Mouse (Mus musculus): ENCODE data around the gene Gm7075. TPM values are rescaled to one million over a fixed set of nuclear protein-coding genes. Genes with fewer than 3 reads are reported as not detected.
"Not testable (repeated sequence)": the region's sequence is repeated elsewhere in the genome, so short reads cannot be mapped to it uniquely, and the experiment has no call there.

Gene Gm7075
- polyA plus RNA-seq, 1 experiment from 2014 or later: not detected

GRCm38 (mm10) chr10:63422736-63422992 lies 1.1 kb upstream of the Gm7075 start:
- no peak overlapping the region for H3K4me2 ChIP-seq (replicated peaks; ENCODE audit: low read depth)
- no peak overlapping the region for H3K4me3 ChIP-seq (ENCODE audit: low read depth, low read length)
- TF ChIP-seq EP300 (optimal IDR thresholded peaks at IDR 0.05) (no peak), CTCF (IDR thresholded peaks at IDR 0.05; ENCODE audit: low read depth) (peak; percentile 18; the same call in 1 of the 2 replicates)
- H3K9me3 ChIP-seq (ENCODE audit: control insufficient read depth, low read length): no peaks in the 10 kb centered on the region
- DNase-seq (ENCODE audit: low spot score) (no peak), ATAC-seq (ENCODE audit: low FRiP score, low TSS enrichment) (no peak)
- no peaks in the 10 kb centered on the region for H3K27me3 ChIP-seq (ENCODE audit: control insufficient read depth, insufficient read depth, low read length)
- no peak overlapping the region for H3K27ac ChIP-seq (replicated peaks)
- WGBS: 74% methylated on average over 5 of the region's 5 CpGs
- H3K36me3 ChIP-seq (ENCODE audit: control insufficient read depth, insufficient read depth, low read length): no peaks in the 10 kb centered on the region
- no peaks in the 10 kb centered on the region for H3K4me1 ChIP-seq (replicated peaks; ENCODE audit: control insufficient read depth, insufficient read depth)
- no peak overlapping the region for H3K9ac ChIP-seq (ENCODE audit: low read length)

- Histone ChIP-seq H3K36me3 (ENCODE audit: control insufficient read depth, insufficient read depth, low read length) (no peaks in the 10 kb centered on the region), H3K27ac (replicated peaks) (no peak overlapping the region), H3K4me1 (replicated peaks; ENCODE audit: control insufficient read depth, insufficient read depth) (no peaks in the 10 kb centered on the region), H3K27me3 (ENCODE audit: control insufficient read depth, insufficient read depth, low read length) (no peaks in the 10 kb centered on the region), H3K4me3 (ENCODE audit: low read depth, low read length) (no peak overlapping the region), H3K9ac (ENCODE audit: low read length) (no peak overlapping the region), H3K4me2 (replicated peaks; ENCODE audit: low read depth) (no peak overlapping the region), H3K9me3 (ENCODE audit: control insufficient read depth, low read length) (no peaks in the 10 kb centered on the region)
- no peak for ATAC-seq (ENCODE audit: low FRiP score, low TSS enrichment)
- no peak for DNase-seq (ENCODE audit: low spot score)
- no peak for TF ChIP-seq CTCF (IDR thresholded peaks at IDR 0.05; ENCODE audit: low read depth)
- no peak for TF ChIP-seq EP300 (optimal IDR thresholded peaks at IDR 0.05)
- 47% methylated on average over 5 of the region's 5 CpGs for WGBS
Observed at GRCm38 (mm10) chr10:63417061-63417460, 4.5 kb downstream of the Gm7075 start.

- DNase-seq (ENCODE audit: low spot score) (no peak), ATAC-seq (ENCODE audit: low FRiP score, low TSS enrichment) (no peak)
- H3K4me1 ChIP-seq (replicated peaks; ENCODE audit: control insufficient read depth, insufficient read depth): no peaks in the 10 kb centered on the region
- no peaks in the 10 kb centered on the region for H3K9me3 ChIP-seq (ENCODE audit: control insufficient read depth, low read length)
- no peak overlapping the region for H3K4me2 ChIP-seq (replicated peaks; ENCODE audit: low read depth)
- 40% methylated on average over 7 of the region's 7 CpGs for WGBS
- H3K27me3 ChIP-seq (ENCODE audit: control insufficient read depth, insufficient read depth, low read length): no peaks in the 10 kb centered on the region
- TF ChIP-seq CTCF (IDR thresholded peaks at IDR 0.05; ENCODE audit: low read depth): no peak
- TF ChIP-seq EP300 (optimal IDR thresholded peaks at IDR 0.05): no peak
- H3K4me3 ChIP-seq (ENCODE audit: low read depth, low read length): no peak overlapping the region
- no peak overlapping the region for H3K9ac ChIP-seq (ENCODE audit: low read length)
- no peak overlapping the region for H3K27ac ChIP-seq (replicated peaks)
- H3K36me3 ChIP-seq (ENCODE audit: control insufficient read depth, insufficient read depth, low read length): no peaks in the 10 kb centered on the region
Observed at GRCm38 (mm10) chr10:63415850-63416249, 5.7 kb downstream of the Gm7075 start.

- H3K9ac ChIP-seq (ENCODE audit: low read length): no peak overlapping the region
- no peak for TF ChIP-seq EP300 (optimal IDR thresholded peaks at IDR 0.05)
- no peak for TF ChIP-seq CTCF (IDR thresholded peaks at IDR 0.05; ENCODE audit: low read depth)
- no peaks in the 10 kb centered on the region for H3K36me3 ChIP-seq (ENCODE audit: control insufficient read depth, insufficient read depth, low read length)
- H3K27ac ChIP-seq (replicated peaks): no peak overlapping the region
- H3K27me3 ChIP-seq (ENCODE audit: control insufficient read depth, insufficient read depth, low read length): no peaks in the 10 kb centered on the region
- no peak for DNase-seq (ENCODE audit: low spot score)
- no peak overlapping the region for H3K4me3 ChIP-seq (ENCODE audit: low read depth, low read length)
- no peak overlapping the region for H3K4me2 ChIP-seq (replicated peaks; ENCODE audit: low read depth)
- H3K4me1 ChIP-seq (replicated peaks; ENCODE audit: control insufficient read depth, insufficient read depth): no peaks in the 10 kb centered on the region
- no peaks in the 10 kb centered on the region for H3K9me3 ChIP-seq (ENCODE audit: control insufficient read depth, low read length)
- no peak for ATAC-seq (ENCODE audit: low FRiP score, low TSS enrichment)
- 38% methylated on average over 7 of the region's 7 CpGs for WGBS
Observed at GRCm38 (mm10) chr10:63415287-63415686, 6.3 kb downstream of the Gm7075 start.

GRCm38 (mm10) chr10:63412756-63413155 lies 8.8 kb downstream of the Gm7075 start:
- TF ChIP-seq EP300 (optimal IDR thresholded peaks at IDR 0.05) (no peak), CTCF (IDR thresholded peaks at IDR 0.05; ENCODE audit: low read depth) (no peak)
- Histone ChIP-seq H3K9ac (ENCODE audit: low read length) (no peak overlapping the region), H3K27ac (replicated peaks) (no peak overlapping the region), H3K4me2 (replicated peaks; ENCODE audit: low read depth) (no peak overlapping the region), H3K4me3 (ENCODE audit: low read depth, low read length) (no peak overlapping the region), H3K9me3 (ENCODE audit: control insufficient read depth, low read length) (no peaks in the 10 kb centered on the region), H3K36me3 (ENCODE audit: control insufficient read depth, insufficient read depth, low read length) (no peaks in the 10 kb centered on the region), H3K4me1 (replicated peaks; ENCODE audit: control insufficient read depth, insufficient read depth) (no peaks in the 10 kb centered on the region), H3K27me3 (ENCODE audit: control insufficient read depth, insufficient read depth, low read length) (no peaks in the 10 kb centered on the region)
- DNase-seq (ENCODE audit: low spot score) (no peak), ATAC-seq (ENCODE audit: low FRiP score, low TSS enrichment) (no peak)
- 89% methylated on average over 17 of the region's 17 CpGs for WGBS

- DNase-seq (ENCODE audit: low spot score); H3K36me3 ChIP-seq (ENCODE audit: control insufficient read depth, insufficient read depth, low read length); H3K27ac ChIP-seq (replicated peaks); H3K4me2 ChIP-seq (replicated peaks; ENCODE audit: low read depth); H3K9ac ChIP-seq (ENCODE audit: low read length); H3K4me3 ChIP-seq (ENCODE audit: low read depth, low read length); H3K27me3 ChIP-seq (ENCODE audit: control insufficient read depth, insufficient read depth, low read length); ATAC-seq (ENCODE audit: low FRiP score, low TSS enrichment); H3K9me3 ChIP-seq (ENCODE audit: control insufficient read depth, low read length); H3K4me1 ChIP-seq (replicated peaks; ENCODE audit: control insufficient read depth, insufficient read depth): not testable (repeated sequence)
- WGBS: 90% methylated on average over 4 of the region's 7 CpGs
Observed at GRCm38 (mm10) chr10:63411674-63412073, 9.9 kb downstream of the Gm7075 start.

Measured in stomach, postnatal 0 days (tissue).